Mouse (Mus musculus) brain, adult 2 months (tissue): Measurements from ENCODE around the gene Rgmb.

Experiments used
- DNase-seq: peaks from one replicate; pipeline ENCODE4 v3.0.0; 2011; ENCODE audit warnings: low read depth, low spot score

Rgmb gene

GRCm38 (mm10) chr17:15830766-15831644, at the start of gene Rgmb:
Gene Rgmb (minus strand): TSS chr17:15831039.
- peak; percentile 55 for DNase-seq

DNA sequence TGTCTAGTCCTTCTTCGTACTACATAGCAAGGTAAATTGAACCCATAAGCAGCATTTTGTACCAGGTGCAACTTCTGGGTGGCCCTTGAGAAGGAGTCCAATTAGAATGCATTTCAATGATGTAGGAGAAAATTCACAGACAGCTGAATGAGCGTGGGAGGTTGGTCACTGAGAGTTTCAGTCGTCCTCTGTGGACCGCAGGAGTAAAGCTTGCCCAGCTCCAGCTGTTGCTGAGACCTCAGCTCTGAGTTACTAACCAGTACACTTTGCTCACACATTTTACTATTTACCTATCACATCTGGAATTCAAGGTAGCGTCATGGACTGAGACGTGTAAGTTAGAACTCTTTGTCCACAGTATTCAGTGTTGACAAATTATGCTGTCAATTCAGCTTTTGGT, 43.9 kb upstream of the Rgmb start:
- DNase-seq: no peak

DNA sequence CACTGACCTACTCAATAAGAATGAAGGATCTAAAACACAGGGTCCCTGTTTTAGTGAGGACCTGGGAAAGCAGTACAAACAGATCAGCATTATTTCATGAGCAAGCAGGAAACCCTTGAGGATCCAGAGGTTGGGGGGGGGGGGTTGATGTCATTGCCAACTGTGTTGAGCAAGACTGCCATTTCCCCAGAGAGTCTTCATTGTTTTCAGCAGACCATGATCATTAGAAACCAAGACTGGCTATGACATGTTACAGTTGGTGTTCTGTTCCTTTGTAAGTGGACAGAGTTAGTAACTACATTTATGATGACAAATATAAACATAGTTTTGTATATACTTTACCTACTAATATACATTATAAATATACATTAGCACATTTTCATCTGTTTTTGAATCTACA, 41.3 kb upstream of the Rgmb start:
- DNase-seq: no peak

GRCm38 (mm10) chr17:15865249-15865648, 34.4 kb upstream of the Rgmb start:
- no peak for DNase-seq

DNA sequence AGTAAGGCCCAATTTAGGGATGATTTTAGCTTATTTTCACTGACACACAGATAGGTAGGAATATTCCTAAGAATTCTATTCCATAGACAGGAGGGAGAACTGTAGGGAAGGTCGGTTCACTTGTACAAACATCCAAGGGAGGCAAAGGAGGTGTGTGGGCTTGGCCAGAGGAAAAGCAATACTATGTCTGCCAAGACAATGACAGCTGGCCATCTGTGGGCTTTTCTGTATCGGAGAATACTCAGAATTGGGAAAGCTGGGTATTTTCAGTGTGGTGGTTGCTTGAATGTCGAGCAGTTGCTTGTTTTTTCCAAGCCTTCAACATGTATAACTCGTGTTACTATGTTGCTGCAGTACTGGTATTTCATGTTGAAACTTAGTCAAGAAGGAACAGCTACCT, 31.5 kb upstream of the Rgmb start:
- peak; percentile 52 for DNase-seq

DNA sequence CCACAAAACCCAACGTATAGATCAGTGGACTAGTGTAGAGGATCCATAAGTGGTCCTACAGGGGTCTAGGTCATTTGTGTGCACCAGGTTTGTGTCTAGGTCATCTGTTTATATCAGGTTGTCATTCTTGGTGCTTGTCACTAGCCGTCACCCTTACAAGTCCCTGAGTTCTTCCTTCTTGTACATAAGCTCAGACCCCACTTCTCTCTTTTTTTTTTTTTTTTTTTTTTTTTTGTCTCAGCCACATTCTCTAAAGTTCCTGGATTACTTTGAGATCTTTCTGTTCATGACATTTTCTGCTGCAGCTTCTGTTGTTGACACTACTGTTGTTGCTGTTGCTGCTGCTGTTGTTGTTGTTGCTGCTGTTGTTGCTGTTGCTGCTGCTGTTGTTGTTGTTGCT, 22.3 kb upstream of the Rgmb start:
- no peak for DNase-seq

DNA sequence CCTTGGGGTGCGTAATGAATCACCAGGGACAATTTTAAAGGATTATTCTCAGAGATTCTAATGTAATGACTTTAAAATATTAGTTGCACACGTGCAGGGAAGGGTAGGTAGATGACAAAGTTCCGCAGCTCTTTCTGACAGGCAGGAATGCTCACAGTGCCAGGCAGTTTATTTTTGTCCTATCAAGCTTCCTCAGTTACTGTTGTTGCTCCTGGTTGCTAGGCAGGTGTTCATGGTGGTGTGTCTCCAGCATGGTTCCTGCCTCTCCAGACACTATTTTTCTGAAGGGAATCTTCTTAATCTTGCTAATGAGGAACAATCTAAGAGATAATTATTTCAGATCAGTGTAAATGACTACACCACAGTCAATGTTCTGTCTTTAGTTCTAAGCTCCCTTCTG, 19.7 kb upstream of the Rgmb start:
- DNase-seq: no peak

- no peak for DNase-seq
Observed at GRCm38 (mm10) chr17:15841425-15841824, 10.6 kb upstream of the Rgmb start.

DNA sequence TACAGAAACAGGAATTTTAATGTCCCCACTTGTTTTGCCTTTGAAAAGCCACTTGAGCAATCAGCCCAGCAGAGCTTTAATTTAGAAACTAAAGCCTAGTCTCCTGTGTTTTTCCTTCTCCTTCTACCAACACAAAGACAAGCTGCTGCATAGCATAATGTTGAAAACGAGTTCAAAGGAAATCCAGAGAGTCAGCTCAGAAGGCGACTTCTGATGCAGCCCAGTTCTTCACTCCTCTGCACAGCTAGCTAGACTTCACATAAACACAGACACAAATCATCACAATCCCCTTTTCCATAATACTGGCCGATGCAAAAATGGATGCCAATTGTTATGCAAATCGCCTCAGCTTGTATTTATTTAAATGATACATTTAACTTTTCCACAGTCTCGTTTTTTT, 1.6 kb upstream of the Rgmb start:
- no peak for DNase-seq

GRCm38 (mm10) chr17:15831810-15832209, 971 bp upstream of the Rgmb start:
- peak; percentile 61 for DNase-seq

DNA sequence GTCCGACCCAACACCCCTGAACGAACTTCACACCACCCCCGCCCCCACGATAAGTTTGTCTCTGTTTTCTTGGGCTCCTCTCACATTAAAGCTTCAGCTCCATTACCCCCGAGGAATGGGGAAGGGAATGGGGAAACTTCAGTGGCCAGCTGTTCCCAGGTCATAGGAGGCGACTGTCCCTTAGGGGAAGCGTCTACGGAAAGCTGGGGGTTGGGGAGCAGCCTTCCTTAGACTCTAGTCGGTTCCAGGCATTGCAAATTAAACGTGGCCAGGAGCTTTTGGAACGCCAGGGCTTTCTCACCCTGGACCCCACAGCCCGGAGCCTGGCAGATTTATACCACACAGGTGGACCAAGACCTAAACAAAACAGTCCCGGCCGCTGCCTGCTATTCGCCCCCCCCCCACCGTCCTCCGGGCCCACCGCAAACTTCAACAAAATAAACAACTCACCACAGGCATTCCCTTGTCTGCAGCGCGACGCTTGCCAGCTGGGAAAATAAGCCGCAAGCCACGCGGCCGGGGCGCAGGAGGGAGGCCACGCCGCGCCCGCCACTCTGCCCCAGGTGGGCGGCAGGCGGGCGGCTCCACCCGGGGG, 571 bp downstream of the Rgmb start:
- DNase-seq: no peak

DNA sequence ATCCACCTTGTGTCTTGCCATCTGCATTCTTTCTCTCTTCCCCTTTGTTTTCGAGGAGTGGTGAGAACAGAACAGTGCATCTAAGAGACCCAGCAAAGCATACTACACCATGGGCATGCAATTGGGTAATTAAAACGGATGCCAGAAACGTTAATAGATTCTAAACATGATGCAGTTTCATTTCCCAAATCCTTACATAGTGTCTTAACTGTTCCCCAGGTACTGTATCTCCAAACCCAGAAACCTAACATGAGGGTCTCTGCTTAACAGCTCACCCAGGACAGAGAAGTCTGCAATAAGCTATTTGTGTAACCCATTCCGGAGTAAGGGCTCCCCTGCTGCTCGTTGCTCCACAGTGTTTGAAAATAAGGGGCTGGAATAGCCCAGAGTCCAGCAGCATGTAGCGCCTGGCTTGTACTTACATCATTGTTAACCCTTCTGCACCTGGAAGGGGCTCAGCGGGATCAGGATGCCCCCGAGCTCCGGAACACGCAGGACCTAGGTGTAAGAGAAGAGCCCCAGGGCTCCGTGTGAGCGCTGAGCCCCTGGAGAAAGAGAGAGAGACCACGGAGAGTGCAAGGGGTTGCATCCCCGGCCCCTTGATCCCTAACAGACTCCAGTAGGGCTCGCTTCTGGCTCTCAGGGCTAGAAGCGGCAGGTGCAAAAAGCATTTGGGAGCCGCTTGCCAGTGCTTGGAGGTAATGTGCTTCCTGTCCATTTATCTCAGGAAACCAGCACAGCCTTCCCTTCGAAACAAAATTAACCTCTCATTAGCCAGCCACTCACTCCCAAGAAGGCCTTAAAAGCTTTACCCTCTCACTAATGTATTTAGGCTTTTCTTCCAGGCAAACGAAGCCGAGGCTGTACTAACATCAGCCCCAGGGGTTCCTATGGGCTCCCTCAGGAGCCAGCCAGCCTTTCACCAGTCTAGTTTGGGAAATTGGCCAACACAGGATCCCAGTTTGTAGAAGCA, 1.4 kb downstream of the Rgmb start:
- DNase-seq: no peak

DNA sequence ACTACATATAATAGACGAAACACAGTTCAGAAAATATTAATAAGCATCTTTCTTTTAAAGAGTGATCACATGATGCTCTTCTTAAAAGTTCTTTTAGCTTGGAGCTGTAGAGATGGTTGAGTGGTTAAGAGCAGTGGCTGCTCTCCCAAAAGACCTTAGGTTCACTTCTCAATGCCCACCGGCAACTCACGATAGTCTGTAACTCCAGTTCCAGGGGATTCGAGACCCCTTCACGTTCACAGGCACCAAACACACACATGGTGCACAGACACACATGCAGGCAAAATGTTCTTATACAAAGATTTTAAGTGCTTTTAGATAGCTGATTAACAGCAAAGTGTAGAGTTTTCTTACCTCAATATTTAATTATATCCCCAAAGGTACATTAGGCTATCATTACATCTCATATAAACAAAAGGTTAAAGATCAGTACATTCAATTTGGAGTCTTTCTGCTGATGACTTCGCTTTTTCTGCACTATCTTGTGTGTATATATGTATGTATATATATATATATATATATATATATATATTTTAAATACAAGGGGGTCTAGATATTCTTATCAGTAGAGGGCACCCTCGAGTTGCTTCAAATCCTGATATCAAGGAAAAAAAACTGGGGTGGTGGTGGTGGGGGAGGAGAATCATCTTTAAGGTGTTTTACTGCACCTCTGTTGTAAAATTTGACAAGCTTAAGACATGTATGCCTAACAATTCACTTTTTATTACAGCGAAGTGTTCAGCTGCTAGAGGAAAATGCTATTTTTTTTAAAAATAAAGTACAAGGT, 2.5 kb downstream of the Rgmb start:
- DNase-seq: peak; percentile 70

DNA sequence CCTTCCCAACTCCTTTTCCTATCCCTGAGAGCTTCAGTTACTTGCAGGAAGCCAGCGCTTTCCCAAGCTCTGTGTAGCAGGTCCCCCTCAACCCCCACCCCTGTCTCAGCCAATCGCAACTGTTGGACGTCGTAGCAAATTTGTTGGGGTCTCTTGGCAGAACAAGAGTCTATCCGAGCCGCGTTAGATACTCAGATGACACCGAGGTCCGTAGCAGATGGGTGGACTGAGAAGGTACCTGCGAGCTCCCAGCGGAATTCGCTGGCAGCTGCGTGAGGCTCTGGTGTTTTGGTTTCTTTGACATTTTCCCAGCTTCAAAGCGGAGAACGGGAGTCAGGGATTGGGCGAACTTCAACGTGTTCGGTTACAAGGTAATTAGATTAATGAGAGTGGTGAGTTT, 3.9 kb downstream of the Rgmb start:
- DNase-seq: peak; percentile 49

DNA sequence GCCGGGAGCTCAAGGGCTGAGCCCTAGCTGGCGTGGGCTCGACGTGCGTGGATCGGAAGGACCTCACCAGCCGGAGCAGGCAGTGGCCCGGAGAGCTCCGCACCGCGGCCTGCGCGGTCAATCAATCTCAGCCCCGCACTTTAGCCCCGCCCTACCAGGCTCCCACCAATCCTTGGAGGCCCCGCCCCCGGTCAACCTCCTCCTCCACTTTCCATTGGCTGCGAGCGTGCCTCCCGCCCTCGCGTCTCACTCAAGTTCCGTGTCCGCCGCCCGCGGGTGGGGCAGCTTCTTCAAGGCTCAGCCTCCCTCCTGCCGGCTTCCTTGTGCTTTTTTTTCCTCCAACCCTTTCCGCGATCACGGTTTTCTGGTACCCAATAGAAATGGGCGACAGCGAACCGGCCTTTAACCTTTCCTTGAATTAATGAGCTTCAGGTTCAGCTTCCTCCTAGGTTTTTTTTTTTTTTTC, 4.4 kb downstream of the Rgmb start:
- peak; percentile 99 for DNase-seq

DNA sequence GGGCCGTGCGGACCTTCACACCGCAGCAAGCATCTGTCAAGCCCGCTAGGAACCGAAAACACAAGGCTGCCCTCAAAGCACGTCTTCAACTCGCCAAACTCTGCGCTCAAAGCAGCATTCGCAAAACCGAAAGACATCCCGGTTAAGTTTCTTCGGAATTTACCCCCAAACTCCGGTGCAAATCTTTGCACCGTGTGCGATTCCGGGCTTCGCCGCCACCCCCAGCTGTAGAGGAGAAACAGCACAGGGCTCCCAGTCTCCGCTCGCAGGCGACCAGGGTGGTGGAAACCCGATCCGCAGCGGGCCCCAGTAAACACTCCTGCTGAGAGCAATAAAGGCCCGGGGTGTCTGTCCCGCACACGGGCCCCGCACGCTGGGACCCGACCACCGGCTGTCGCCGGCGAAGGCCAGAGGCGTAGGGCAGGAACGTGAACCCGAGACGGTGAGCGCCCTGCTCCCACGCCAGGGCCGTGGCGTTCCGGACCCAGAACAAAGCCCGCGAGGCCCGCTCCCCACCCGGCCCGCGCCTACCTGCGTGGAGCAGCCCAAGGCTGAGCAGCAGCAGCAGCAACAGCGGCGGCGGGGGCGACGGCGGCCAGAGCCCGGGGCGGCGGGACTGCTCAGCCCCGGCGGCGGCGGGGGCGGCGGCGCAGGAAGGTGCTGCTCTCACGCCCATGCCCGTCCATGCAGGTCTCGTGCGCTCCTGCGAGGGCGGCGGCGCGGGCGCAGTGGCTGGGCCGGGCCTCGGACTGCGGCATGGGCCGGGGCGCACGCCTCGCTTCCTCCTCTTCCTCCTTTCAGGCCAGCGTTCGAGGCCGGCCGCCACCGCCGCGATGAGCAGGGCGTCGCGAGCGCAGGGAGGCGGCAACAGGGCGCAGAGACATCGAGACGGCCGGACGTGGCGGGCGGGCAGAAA, 5.1 kb downstream of the Rgmb start:
- DNase-seq: peak; percentile 54

GRCm38 (mm10) chr17:15824854-15825253, 6.0 kb downstream of the Rgmb start:
- no peak for DNase-seq

DNA sequence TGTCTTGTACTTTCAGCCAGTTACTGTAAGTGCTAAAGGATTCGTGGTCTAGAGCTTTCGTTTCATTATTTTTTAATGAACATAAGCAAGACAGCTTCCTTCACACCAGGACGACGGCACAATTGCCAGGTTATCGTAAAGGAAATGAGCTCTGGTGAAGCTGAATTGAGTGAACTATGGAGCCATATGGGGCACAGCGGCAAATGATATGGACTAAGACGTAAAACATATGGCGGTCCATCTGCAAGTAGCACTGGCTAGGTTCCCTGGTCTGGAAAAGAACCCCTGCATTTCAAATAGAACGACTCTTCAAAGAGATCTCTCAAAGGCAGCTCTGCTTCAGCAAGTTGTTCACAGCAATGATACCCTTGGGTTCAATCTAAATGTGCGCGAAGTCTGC, 6.5 kb downstream of the Rgmb start:
- peak; percentile 76 for DNase-seq

GRCm38 (mm10) chr17:15823838-15824237, 7.0 kb downstream of the Rgmb start:
- no peak for DNase-seq

DNA sequence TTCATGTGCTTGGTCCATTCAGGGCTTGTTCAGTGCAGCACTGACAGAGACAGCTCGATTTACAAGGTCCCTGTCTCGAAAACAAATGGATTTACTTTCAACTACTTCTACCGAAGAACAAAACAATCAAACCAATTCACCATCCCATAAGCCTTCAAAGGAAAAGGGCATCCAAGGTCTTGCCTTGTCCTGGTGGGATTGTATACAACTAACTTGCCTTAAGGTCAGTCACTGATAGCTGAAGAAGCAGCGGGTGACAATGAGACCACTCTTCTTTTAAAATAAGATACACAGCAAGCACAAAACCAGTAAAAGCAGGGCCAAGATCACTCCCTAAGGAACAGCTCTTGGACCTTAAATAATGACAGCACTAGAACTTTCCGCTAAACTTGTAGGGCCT, 7.6 kb downstream of the Rgmb start:
- DNase-seq: no peak
